8 mouse cellular contexts compared by ENCODE assay signal in genomic region chr4:46389612-46390341, GRCm38 (mm10). TPM values are rescaled to one million over a fixed set of nuclear protein-coding genes. Genes with fewer than 3 reads are reported as not detected.
A peak's percentile ranks its signal among the peaks of the same experiment; 100 is the strongest.
DNase-seq lines count a peak whose midpoint lies in the region; ATAC-seq and TF ChIP-seq lines count a peak whose summit lies in the region.

No protein-coding gene starts in this region.

- peak; percentile 57 to 70 for DNase-seq in cerebellum, postnatal 10 days
- no peak for DNase-seq in cerebellum, adult 8-10 months
- peak; percentile 90 for DNase-seq in A20 (ENCODE audit: low read depth, low spot score)
- peak; percentile 81 for DNase-seq in embryo, embryonic 10.5 days (ENCODE audit: low spot score)
- DNase-seq in liver, adult 2 months (ENCODE audit: extremely low read depth, low read depth, low spot score) = peak; percentile 53
- DNase-seq in natural killer cell, adult 2 months (ENCODE audit: low spot score in 2 of 2) = no peak

- no peak for TF ChIP-seq CTCF in liver, adult 2 months (IDR thresholded peaks at IDR 0.05; ENCODE audit: low read depth, low read length)

- H3K9ac ChIP-seq in hindbrain, embryonic 12.5 days = peak overlapping the region; percentile 76
- H3K9ac ChIP-seq in liver, adult 2 months (ENCODE audit: low read depth, low read length) = peak overlapping the region; percentile 88

- H3K4me3 ChIP-seq in hindbrain, embryonic 12.5 days = peak overlapping the region; percentile 64
- peak overlapping the region; percentile 81 for H3K4me3 ChIP-seq in liver, adult 2 months (ENCODE audit: insufficient read depth, low read depth, low read length)

- H3K4me2 ChIP-seq in hindbrain, embryonic 12.5 days (replicated peaks) = peak overlapping the region; percentile 57

- H3K9me3 ChIP-seq in hindbrain, embryonic 12.5 days (replicated peaks) = no peaks in the 10 kb centered on the region

- H3K4me1 ChIP-seq in hindbrain, embryonic 12.5 days = peaks cover 6% of the 10 kb centered on the region; the same call in 1 of the 2 replicates
- H3K4me1 ChIP-seq in liver, adult 2 months (ENCODE audit: control insufficient read depth, insufficient read depth, low read length) = peaks cover 2% of the 10 kb centered on the region

- 3% methylated on average over 24 of the region's 24 CpGs for whole genome bisulfite sequencing in hindbrain, embryonic 12.5 days
- WGBS in liver, adult 2 months = under 1% methylated on average over 24 of the region's 24 CpGs

- no peak for TF ChIP-seq POLR2A in liver, adult 2 months (IDR thresholded peaks at IDR 0.05; ENCODE audit: extremely low read depth, insufficient read depth, low read length)

- no peaks in the 10 kb centered on the region for H3K79me2 ChIP-seq in liver, adult 2 months (ENCODE audit: control insufficient read depth, insufficient read depth, low read length)

- no peaks in the 10 kb centered on the region for H3K27me3 ChIP-seq in hindbrain, embryonic 12.5 days
- H3K27me3 ChIP-seq in liver, adult 2 months (ENCODE audit: control insufficient read depth, insufficient read depth, low read length) = no peaks in the 10 kb centered on the region

- peak overlapping the region; percentile 89 for H3K27ac ChIP-seq in hindbrain, embryonic 12.5 days
- peak overlapping the region; percentile 87 for H3K27ac ChIP-seq in liver, adult 2 months (replicated peaks; ENCODE audit: insufficient read depth, low read depth, low read length)

- H3K36me3 ChIP-seq in hindbrain, embryonic 12.5 days = peaks cover 13% of the 10 kb centered on the region; the same call in 1 of the 2 replicates
- H3K36me3 ChIP-seq in liver, adult 2 months (ENCODE audit: control insufficient read depth, insufficient read depth, low read length) = peaks cover 11% of the 10 kb centered on the region

- ATAC-seq in hindbrain, embryonic 12.5 days (ENCODE audit: low FRiP score) = no peak
- peak; percentile 33 for ATAC-seq in monocyte, adult 5-6 weeks (replicated peaks; ENCODE audit: insufficient number of reproducible peaks, low FRiP score, low TSS enrichment, poor library complexity, severe bottlenecking)

RNA-seq across cellular contexts. Expression of gene Trmo, which starts 0.5 kb away (rescaled TPM):
- polyA plus RNA-seq in hindbrain, embryonic 12.5 days (2016; fragmentation: Nextera tagmentation; extraction: Ambion mirVana) = 8.1 and 9.0 TPM in 2 replicates
- 4.0 and 4.6 TPM in 2 replicates for total RNA-seq in liver, adult 2 months (2014; rRNA removed)
- polyA plus RNA-seq in liver, adult 2 months (2012; rRNA removed) = 3.3 and 4.5 TPM in 2 replicates
- total RNA-seq in monocyte, adult 5-6 weeks (2017) = 8.4 to 14.5 TPM (median 11.4 TPM) in 3 replicates

RNA-seq across cellular contexts. Expression of gene Hemgn, which starts 23.5 kb away (rescaled TPM):
- polyA plus RNA-seq in hindbrain, embryonic 12.5 days (2016; fragmentation: Nextera tagmentation; extraction: Ambion mirVana) = 2.4 and 4.3 TPM in 2 replicates
- total RNA-seq in liver, adult 2 months (2014; rRNA removed) = not detected in 2 replicates
- polyA plus RNA-seq in liver, adult 2 months (2012; rRNA removed) = not detected in 2 replicates
- total RNA-seq in monocyte, adult 5-6 weeks (2017) = 0.95 to 1.4 TPM (median 0.96 TPM) in 3 replicates

RNA-seq across cellular contexts. Expression of gene Foxe1, which starts 46.4 kb away (rescaled TPM):
- polyA plus RNA-seq in hindbrain, embryonic 12.5 days (2016; fragmentation: Nextera tagmentation; extraction: Ambion mirVana) = 0.09 TPM in 1 of 2 replicates, not detected in the other
- not detected in 2 replicates for total RNA-seq in liver, adult 2 months (2014; rRNA removed)
- 0.04 TPM in 1 of 2 replicates, not detected in the other for polyA plus RNA-seq in liver, adult 2 months (2012; rRNA removed)
- not detected in 3 replicates for total RNA-seq in monocyte, adult 5-6 weeks (2017)

Comparison
In these comparisons a context has a peak if more than half of its experiments do, and no peak if none do; other contexts are left out.
1. DNase-seq: peak in cerebellum, postnatal 10 days (2 of 2), A20 (single experiment), embryo, embryonic 10.5 days (single experiment) and liver, adult 2 months (single experiment); none in cerebellum, adult 8-10 months (single experiment) and natural killer cell, adult 2 months (0 of 2).